Mouse (Mus musculus) embryonic facial prominence, embryonic 14.5 days (tissue): ENCODE data around the gene Olfr171. TPM values are rescaled to one million over a fixed set of nuclear protein-coding genes. Genes with fewer than 3 reads are reported as not detected.
"Not testable (repeated sequence)": the region's sequence is repeated elsewhere in the genome, so short reads cannot be mapped to it uniquely, and the experiment has no call there.

ENCODE experiments used
- ATAC-seq: fragments of 200-750 bp; cut with Nextera tagmentation; 2 replicates; pipeline ENCODE4 v1.8.0; 2017; ENCODE audit warnings: low read depth, moderate number of reproducible peaks, moderate TSS enrichment
- DNase-seq: peaks from one replicate; pipeline ENCODE4 v3.0.0-alpha.2; 2015; ENCODE audit warnings: low spot score
- H3K27ac ChIP-seq: fragments of 300-500 bp; sonication (generic); replicated peaks from 2 replicates; pipeline ENCODE4 v1.5.1; 2014; ENCODE audit warnings: low read depth, mild to moderate bottlenecking, low read length, moderate library complexity
- H3K27me3 ChIP-seq: fragments of 300-500 bp; sonication (generic); replicated peaks from 2 replicates; pipeline ENCODE4 v1.6.1; 2014; ENCODE audit warnings: low read length; ENCODE audit not compliant: control insufficient read depth, insufficient read depth
- H3K36me3 ChIP-seq: fragments of 300-500 bp; sonication (generic); 2 replicates; pipeline ENCODE4 v1.6.1; 2014; ENCODE audit warnings: low read length, mixed read lengths; ENCODE audit not compliant: control insufficient read depth, insufficient read depth
- H3K4me1 ChIP-seq: fragments of 300-500 bp; sonication (generic); 2 replicates; pipeline ENCODE4 v1.6.1; 2014; ENCODE audit warnings: antibody characterized with exemption, low read length; ENCODE audit not compliant: control insufficient read depth, insufficient read depth
- H3K4me2 ChIP-seq: fragments of 300-500 bp; sonication (generic); 2 replicates; pipeline ENCODE4 v1.6.1; 2014; ENCODE audit warnings: low read depth, mild to moderate bottlenecking, low read length, moderate library complexity, mixed read lengths
- H3K4me3 ChIP-seq: fragments of 300-500 bp; sonication (generic); 2 replicates; pipeline ENCODE4 v1.5.1; 2014; ENCODE audit warnings: low read depth, mild to moderate bottlenecking, low read length
- H3K9ac ChIP-seq: fragments of 300-500 bp; sonication (generic); 2 replicates; pipeline ENCODE4 v1.6.1; 2014; ENCODE audit warnings: low read depth, mild to moderate bottlenecking, low read length, moderate library complexity, mixed read lengths
- H3K9me3 ChIP-seq: fragments of 300-500 bp; sonication (generic); 2 replicates; pipeline ENCODE4 v1.6.1; 2016; ENCODE audit warnings: low read length; ENCODE audit not compliant: control insufficient read depth
- WGBS: fragments of 180-500 bp; shearing (Covaris S2); extraction: QIAGEN DNeasy Blood & Tissue Kit; methylation state at CpG from one replicate; pipeline ENCODE4 v1.1.7; 2014; 5-methylcytosine and 5-hydroxymethylcytosine counted together
- polyA plus RNA-seq: library from polyadenylated mRNA; unstranded; fragments of >200 nt; fragmentation: Nextera tagmentation; extraction: Ambion mirVana; gene quantifications from 2 replicates; pipeline ENCODE4 v1.2.1, GENCODE M21; 2014

The Olfr171 gene
- 0.13 TPM in 1 of 2 replicates, not detected in the other for polyA plus RNA-seq

DNA sequence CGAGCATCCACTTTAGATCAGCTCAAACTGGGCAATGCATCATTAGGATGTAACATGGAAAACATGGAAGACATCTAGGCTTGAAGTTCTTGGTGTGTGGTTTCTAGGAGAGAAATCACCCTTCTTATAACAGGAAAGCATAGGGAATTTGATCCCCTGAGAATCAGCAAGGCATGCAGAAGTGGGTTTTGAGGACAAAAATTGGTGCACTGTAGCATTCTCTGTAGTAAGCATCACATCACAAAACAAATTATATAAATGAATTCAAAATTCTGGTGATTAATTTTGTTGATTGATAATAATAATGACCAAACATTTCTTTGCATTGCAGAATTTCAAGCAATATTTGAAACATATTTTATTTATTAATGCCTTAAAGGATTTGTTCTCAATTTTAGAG is at the start of gene Olfr171:
TSS of gene Olfr171 (minus strand) at position 101 of the 400 bp plus-strand sequence.
- Histone ChIP-seq H3K4me3 (no peak within 1 kb of the TSS), H3K27me3 (no peaks in the 10 kb centered on the region), H3K4me2 (no peak within 1 kb of the TSS), H3K36me3 (no peaks in the 10 kb centered on the region), H3K27ac (no peak within 1 kb of the TSS), H3K4me1 (no peaks in the 10 kb centered on the region), H3K9me3 (no peaks in the 10 kb centered on the region), H3K9ac (no peak within 1 kb of the TSS)
- 84% methylated on average over 1 of the region's 1 CpGs for WGBS
- ATAC-seq = no peak
- no peak for DNase-seq

DNA sequence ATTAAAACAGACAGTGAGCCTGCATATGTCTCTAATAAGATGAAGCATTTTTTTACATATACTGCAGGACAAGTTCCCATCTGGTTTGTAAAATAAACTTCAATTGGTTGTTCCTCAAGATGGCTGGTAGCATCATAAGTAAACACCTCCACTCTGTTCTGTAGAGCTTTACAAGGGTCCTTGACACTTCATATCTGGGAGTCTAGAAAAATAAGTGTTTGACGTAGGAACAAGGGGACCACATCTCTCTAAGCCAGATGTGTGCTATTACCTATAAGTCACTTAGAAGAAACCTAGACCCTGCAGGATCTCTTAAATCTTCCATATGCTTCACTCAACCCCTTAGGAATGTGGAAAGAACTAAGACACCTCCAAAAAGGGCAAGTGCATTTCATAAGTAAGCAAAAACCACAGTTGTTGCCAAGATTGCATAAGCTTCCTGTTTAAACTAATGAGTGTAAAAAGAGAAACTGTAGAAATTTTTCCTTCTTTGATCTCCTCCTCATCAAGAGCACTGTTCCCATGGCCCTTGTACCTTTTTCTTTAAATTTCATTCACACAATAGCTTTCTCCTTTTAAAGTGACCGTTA is 41.1 kb upstream of the Olfr171 start:
- 86% methylated on average over 2 of the region's 2 CpGs for WGBS
- Histone ChIP-seq H3K4me3 (no peak overlapping the region), H3K27me3 (no peaks in the 10 kb centered on the region), H3K36me3 (no peaks in the 10 kb centered on the region), H3K9me3 (no peaks in the 10 kb centered on the region), H3K4me2 (no peak overlapping the region), H3K9ac (no peak overlapping the region), H3K4me1 (no peaks in the 10 kb centered on the region), H3K27ac (no peak overlapping the region)
- ATAC-seq (no peak), DNase-seq (no peak)

DNA sequence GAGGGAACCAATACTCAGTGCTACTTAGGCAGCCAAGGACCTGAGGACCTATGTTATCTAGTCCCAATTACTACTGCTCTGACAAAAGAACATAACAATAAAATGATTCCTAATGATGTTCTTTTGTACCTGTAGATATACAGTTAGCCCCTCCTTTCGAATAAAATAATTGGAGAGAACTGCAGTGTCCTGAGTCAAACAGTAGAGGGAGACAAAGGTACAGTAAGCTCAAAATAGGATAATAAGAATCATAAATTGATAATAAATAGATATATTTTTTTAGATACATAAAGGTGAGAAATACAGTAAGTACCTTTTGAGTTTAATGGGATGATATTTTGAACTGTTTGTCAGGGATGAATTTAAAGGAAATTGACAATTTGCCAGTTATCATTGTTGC is 36.6 kb upstream of the Olfr171 start:
- Histone ChIP-seq H3K27ac (no peak overlapping the region), H3K4me2 (no peak overlapping the region), H3K9me3 (no peaks in the 10 kb centered on the region), H3K9ac (no peak overlapping the region), H3K27me3 (no peaks in the 10 kb centered on the region), H3K4me3 (no peak overlapping the region), H3K4me1 (no peaks in the 10 kb centered on the region), H3K36me3 (no peaks in the 10 kb centered on the region)
- DNase-seq = no peak
- ATAC-seq = no peak
- WGBS = 64% methylated on average over 1 of the region's 1 CpGs

DNA sequence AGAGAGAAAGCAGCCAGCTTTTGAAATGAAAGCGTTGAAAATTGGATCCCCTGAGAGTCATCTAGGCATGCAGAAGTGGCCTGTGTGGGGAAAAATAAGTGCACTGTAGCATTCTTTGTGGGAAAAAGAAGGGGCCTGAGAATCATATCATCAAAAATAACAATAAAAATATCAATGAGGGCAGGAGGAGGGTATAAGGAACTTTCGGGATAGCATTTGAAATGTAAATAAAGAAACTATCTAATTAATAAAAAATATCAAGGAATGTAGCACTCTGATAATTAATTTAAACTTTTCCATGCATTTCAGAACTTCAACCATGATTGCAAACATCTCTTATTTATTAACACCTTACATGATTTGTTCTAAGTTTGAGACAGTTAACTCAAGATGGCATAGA is 17.9 kb downstream of the Olfr171 start, which contains the start of gene Olfr170:
TSS of gene Olfr170 (minus strand) at position 101 of the 400 bp plus-strand sequence.
- ATAC-seq, H3K27me3 ChIP-seq, H3K4me3 ChIP-seq, H3K36me3 ChIP-seq, H3K9ac ChIP-seq, DNase-seq, H3K4me1 ChIP-seq, H3K9me3 ChIP-seq, H3K27ac ChIP-seq, H3K4me2 ChIP-seq: not testable (repeated sequence)
- WGBS = 90% methylated on average over 2 of the region's 2 CpGs

DNA sequence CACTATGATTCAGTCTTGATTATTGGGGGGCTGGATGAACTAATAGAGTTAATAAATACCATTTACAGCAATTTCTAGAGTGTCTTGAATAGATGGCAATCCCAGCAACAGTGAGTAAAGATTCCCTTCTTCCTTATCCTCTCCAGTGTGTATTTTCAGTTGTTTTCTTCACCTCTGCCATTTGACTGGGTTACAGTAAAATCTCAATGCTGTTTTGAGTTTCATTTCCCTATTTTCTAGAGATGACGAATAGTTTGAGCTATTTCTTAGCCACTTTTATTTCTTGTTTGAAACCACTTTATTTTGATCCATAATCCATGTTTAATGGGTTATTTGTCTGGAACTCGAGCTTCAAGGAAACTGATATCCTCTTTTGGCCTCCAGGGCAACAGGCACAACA is 26.6 kb downstream of the Olfr171 start:
- H3K36me3 ChIP-seq = no peaks in the 10 kb centered on the region
- H3K27ac ChIP-seq = no peak overlapping the region
- H3K4me2 ChIP-seq = no peak overlapping the region
- no peaks in the 10 kb centered on the region for H3K4me1 ChIP-seq
- 44% methylated on average over 2 of the region's 2 CpGs for WGBS
- no peaks in the 10 kb centered on the region for H3K27me3 ChIP-seq
- ATAC-seq (no peak), DNase-seq (no peak)
- H3K9me3 ChIP-seq = 0 out of 2 replicates have a peak, but pooled peaks cover 2% of the 10 kb centered on the region
- H3K9ac ChIP-seq = no peak overlapping the region
- no peak overlapping the region for H3K4me3 ChIP-seq

Other genes starting within 250 kb of the Olfr171 start
- not detected in 2 replicates for gene Olfr165, start 206.8 kb downstream of the Olfr171 start, polyA plus RNA-seq
- 0.07 and 0.09 TPM in 2 replicates for gene Olfr166, start 146.2 kb downstream of the Olfr171 start, polyA plus RNA-seq
- not detected in 2 replicates for gene Olfr167, start 107.7 kb downstream of the Olfr171 start, polyA plus RNA-seq
- gene Olfr168, start 94.4 kb downstream of the Olfr171 start, polyA plus RNA-seq = not detected in 2 replicates
- gene Olfr169, start 58.1 kb downstream of the Olfr171 start, polyA plus RNA-seq = not detected in 2 replicates
- 0.32 TPM in 1 of 2 replicates, not detected in the other for gene Olfr170, start 18.0 kb downstream of the Olfr171 start, polyA plus RNA-seq
- 0.08 TPM in 1 of 2 replicates, not detected in the other for gene Lamp3, start 76.5 kb upstream of the Olfr171 start, polyA plus RNA-seq
- gene B3gnt5, start 130.3 kb upstream of the Olfr171 start, polyA plus RNA-seq = 17.5 and 19.8 TPM in 2 replicates